Mouse (Mus musculus) urinary bladder, postnatal 4 days (tissue): ENCODE measurements at regions not wholly inside any gene's neighbourhood (a gene's known extent, or its start where the extent isn't known, plus 50 kb on each side); places are given as distances from the start of the nearest gene placed in this dataset.

Experiments
- DNase-seq, 2 experiments: peaks; one replicate each; pipeline ENCODE4 v3.0.0; 2021 to 2022; ENCODE audit warnings: low spot score in 2 of 2

DNA sequence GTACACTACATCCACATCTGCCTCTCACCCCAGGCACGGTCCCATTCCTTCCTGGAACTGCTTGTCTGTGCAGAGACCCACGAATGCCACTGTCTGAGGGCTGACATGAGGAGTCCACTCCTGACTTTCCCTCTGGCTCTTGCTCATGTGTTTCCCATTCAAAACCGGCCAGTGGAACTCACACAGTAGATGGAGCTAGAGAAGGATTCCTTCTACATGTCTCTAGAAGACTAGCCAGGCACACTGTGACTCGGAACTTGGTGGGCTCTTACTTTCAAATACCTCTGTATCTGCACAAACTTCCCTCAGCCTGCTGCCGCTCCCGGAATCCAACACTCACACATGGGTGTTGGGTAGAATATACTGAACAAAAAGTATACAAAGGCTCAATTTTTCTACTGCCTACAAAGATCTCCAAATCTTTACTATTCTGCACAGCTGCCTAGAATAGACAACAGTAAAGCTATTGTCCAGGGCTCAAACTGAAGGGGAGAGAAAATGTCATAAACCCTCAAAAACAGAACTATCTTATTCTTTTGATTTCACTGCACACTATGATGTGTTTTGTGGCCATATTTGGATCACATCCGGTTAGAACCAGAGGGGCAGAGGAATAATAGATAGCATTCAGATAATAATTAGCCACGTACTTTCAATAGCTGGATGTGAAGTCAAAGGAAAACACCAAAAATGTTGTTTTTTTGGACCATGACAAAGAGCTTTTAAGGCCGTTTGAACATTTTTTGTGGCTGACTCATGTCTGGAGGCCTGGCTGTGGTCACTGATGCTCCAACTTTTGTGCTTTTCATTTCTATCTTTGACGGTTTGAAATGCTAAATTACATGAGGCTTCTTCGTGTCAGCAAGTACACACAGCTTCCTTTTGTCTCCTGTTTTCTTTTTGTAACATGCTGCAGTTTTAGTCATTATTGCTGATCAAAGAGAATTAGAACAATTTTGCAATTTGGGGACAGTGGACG is 164.3 kb upstream of the Foxd3 start:
- DNase-seq = no peak

DNA sequence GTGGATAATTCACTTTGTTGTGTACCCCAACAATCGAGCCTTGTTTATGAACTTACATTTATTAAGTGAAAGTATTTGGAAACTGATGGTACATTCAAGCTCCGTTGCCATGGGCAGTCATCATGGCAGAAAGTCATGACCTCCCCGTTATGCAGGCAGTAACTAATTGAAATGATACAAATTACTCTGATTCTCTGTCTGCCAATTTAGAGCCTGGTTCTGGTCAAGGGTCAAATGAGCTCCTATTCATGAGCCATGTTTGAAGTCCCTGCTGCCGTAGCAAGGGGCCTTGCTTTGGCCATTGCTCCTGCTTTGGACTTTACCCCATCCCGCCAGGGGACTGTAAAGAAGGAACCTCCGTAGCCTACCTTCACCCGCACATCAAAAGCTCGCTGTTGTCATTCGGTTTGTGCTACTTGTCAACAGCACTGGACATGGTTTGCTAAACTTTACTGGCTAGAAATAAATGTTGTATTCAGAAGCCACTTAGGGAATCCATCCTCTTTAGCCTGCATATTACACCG is 152.8 kb upstream of the Foxd3 start:
- no peak for DNase-seq

DNA sequence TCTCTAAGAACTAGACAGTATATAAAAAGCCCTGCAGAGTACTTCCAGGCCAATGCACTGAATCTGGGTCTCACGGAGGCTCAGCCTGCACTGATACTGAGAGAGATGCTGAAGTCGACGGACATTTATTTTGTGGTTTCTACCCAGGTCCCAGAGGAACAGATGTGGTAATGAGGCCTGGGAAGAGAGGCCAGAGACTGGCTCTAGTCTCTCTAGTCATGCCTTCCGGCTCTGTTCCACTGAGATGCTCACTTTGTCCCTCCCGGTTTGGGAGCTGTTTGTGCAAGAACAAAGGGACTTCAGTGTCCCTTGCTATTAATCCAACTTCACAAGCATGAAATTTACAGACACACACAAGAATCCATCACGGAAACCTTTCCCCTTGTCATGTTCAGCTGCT is 144.1 kb upstream of the Foxd3 start:
- no peak for DNase-seq

DNA sequence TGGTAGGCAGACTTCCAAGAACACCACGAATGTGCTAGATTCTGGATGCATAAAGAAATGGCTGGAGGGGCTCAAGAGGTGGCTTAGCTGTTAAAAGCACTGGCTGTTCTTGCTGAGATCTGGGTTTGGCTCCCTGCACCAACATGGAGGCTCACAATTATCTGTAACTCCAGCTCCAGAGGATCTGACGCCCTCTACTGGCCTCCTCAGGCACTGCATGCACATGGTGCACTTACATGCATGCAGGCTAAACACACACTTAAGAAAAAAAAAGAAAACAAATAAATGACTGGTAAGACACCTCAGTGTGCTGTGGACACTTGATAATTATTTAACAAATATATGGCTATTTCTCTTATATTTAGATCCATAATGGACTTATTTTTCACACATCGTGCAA is 139.2 kb upstream of the Foxd3 start:
- DNase-seq = no peak

DNA sequence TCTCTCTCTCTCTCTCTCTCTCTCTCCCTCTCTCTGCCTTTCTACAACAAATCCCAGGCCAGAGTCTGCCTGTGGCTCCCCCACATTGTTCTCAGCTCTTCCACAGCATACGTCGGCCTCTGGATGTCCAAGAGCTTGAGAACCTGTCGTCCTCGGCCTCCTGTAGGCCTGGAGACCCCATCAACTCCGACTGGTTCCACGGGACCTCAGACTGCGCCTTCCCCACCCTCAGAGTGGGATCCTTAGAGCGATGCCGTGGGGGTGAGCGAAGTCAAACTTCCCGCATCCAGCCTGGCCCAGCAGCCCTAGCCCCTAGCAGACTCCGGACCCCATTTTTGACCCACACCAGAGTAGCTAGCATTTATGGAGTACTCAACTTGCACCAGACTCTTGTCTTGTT is 128.7 kb upstream of the Foxd3 start:
- DNase-seq = no peak

DNA sequence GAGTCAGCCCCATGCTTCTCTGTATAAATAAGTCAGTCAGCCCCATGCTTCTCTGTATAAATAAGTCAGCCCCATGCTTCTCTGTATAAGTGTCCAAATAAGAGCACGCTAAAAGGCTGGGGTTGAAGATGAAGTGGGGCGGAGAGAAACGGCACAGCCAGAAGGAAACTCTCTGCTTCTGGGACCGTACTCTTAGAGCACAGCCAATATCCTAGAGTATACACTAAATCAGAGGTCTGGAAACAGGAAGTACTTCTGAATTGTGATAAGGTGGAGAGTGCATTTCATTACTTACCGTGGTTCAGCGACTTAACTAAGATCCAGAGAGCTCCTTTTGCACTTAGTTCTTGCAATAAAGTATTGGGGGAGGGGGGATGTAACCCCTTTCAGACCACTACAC is 112.1 kb upstream of the Foxd3 start:
- no peak for DNase-seq

DNA sequence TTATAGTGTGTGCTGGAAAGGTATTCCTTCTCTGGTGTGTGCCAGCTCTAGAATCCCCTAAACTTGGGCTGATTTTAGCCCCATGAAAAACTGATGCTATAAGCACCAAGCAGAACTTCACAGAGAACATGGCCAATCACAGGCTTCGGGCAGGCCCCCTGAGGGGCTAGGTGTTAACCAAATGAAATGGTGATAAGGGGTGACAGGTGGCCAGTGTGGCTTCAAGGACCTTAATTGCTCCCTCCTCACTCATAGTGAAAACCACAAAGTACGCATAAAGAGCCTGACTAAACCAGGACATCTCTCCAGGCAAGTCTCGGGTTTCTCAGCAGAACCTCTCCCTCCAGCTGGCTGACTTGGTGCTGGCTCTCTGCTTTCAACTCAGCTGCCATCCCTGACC is 110.4 kb upstream of the Foxd3 start:
- no peak for DNase-seq

DNA sequence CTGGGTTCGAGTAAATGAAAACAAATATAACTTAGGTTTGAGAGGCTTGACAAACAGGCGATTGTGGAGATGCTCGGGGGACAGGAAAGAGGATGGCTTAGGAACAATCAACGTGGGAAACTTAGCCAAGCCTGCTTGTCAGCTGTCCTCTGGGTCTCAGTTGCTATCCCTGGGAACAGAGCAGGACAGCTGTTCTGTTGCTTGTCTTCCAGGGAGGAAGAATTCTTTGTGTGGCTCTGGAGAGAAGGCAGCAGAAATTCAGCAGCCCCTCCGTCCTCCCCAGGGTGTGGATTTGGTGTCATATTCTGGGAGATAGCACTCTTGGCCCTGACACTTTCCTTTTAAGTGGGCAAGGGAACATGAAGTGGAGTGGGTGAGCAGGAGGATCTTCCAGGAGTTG is 98.1 kb upstream of the Foxd3 start:
- DNase-seq = no peak

DNA sequence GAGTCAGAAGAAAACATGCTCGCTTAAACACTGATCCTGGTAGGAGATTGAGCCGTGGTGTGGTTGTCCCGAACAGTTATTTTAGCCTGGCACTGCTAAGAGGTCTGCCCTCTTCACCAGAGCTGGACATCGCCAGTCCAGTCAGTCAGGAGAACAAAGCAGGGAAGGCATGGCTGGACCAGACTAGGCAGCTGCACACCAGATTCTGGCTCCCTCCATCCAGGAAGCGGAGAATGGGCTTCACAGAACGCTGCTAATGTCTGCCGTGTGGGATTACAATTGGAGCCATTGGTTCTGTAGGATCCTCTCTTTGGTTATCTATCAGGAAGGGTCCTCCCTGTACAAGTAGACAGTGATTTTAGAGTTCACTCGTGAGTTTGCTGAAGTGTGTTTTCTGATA is 95.5 kb upstream of the Foxd3 start:
- DNase-seq = no peak

DNA sequence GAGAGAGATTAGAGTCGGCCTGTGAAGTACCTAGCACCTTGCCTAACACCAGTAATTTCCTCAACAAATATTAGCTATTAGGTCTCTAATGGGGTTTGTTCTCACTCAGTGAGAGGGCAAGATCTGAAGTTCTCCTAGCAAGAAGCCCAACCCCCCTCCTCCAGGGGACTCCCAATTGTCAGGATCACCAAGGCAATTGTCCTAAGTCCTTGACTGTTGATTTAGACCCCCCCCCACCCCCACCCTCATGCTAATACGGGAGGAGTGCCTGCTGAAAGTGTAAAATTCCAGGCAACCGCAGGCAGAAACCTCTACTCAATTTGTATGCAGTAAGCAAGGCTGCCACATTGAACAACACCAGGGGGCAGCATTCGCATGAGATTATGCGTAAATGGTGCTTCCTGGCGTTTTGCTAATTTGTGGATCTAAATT is 94.6 kb upstream of the Foxd3 start:
- DNase-seq = no peak

DNA sequence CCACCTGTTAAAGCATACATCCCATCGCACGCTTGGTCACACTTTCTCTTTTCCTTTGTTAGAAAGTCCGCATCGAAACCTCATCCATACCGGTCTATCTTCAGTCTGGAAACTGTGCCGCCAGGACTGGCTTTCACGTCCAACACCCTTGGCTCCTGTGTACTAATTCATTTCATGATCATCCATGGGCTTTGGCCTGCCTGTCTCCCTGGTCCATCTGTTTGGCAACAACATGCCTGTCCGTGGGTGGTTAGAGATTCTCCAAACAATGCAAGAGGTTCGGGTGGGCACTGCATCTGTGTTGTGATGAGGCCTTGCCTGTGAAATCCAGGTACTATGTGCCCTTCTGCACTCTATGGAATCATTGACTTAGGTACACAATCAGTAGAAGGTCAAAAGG is 90.7 kb upstream of the Foxd3 start:
- DNase-seq = no peak

DNA sequence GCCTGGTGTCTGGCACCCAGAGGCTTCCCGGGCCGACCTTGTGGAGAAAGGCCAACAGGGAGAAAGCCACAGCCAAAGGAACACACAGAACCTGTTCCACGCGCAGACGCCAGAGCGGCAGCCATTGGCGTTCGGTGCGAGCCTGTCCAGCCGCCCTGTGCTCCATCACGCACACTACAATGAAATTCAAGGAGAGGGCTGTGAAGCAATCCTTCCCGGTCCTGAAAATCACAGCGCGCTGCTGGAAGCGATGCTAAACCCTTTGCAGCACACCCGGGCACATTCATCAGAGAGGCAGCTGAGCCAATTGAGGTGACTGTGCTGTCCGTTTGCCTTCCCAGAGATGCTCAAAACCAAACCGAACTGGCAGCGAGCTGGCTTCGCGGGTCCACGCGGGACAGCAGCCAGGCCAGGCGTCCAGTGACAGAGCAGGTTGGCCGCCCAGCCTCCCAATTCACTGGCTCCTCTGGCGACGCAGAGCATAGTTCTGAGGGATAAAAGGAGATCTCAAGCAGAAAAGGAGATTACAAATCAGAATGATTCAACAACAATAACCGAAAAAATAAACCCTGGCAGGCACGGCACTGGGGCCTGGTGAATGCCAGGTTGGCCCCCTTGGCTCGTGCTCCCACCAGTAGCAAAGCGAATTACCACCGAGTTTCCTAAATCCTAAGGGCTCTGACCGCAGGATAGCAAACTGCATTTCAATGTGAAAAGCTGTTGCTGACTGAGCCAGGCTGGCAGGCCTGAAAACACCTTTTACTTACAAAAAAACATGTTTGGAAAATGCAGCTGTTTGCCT is 83.1 kb upstream of the Foxd3 start:
- peak; percentile 19 to 59 for DNase-seq

DNA sequence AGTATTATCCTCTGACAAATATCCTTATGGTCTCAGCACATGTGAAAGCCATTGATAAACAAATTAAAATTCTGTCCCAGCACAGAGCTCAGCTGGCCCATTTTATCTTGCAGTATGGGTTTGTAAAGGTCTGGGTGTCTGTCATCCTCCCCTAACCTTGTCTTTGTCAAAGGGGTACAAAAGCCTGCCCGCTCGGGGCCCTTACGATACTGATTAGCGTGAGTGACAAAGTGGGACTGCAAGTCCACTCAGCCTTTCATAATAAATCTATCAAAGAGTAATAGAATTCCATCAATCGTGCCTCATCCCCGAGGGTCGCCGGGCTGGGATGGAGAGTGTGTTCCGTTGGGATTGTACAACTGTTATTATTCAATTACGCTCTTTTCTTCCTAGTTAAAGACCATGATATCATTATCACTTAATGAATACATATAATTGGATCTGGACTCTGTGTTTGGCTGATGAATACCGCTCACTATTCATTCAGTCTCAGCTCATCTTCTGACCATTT is 82.0 kb upstream of the Foxd3 start:
- DNase-seq = no peak

DNA sequence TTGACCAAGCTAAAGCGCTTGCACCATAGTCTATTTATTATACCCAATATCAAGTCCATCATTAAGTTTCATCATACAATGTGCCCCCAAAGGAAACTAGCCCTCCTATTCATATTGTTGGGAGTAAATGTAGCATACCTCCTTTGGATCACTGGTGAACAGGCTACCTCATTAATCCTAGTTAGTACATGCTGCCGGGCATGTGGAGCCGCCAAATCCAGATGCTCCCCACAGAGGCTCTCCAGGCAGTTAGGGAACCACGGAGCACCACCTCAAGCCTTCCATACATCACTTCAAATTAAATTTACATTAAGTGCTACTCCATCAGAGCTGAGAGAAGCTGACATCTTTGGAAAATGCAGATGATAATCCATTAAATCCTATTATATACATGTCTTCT is 81.1 kb upstream of the Foxd3 start:
- no peak for DNase-seq

DNA sequence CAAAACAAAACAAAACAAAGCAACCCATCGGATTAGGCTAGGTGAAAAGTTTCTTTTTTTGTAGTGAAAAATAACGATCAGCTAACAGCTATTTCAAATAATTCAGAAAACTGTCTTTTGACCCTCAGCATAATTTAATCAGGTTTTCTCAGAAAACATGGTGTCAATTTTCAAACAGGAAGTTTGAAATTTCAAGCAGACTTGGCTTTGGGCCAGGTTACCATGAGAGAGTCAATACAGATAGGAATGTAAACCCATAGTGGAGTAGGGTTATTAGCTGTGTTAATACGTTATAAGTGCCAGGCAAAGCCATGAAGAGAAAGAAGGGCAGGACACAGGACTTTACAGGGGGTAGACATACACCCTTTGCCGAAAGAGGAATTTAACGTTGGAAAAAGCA is 58.3 kb upstream of the Foxd3 start:
- DNase-seq = no peak

DNA sequence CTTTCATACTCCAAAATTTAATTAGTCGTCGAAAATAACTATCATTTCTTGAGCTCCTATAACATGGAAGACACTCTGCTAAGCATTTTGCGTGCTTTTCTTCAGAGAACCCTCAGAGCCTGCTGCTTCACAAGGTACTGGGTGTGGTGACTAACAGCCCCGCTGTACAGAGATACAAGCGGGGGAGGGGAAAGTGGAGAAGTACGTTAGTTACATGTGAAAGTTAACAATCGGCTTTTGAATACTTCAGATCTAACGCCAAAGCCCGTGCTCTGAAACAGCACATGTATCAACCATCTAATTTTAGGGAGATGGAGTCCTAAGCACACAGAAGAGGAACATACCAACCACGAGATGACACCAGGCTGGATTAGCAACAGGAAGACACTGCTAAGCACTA is 55.4 kb upstream of the Foxd3 start:
- no peak for DNase-seq

DNA sequence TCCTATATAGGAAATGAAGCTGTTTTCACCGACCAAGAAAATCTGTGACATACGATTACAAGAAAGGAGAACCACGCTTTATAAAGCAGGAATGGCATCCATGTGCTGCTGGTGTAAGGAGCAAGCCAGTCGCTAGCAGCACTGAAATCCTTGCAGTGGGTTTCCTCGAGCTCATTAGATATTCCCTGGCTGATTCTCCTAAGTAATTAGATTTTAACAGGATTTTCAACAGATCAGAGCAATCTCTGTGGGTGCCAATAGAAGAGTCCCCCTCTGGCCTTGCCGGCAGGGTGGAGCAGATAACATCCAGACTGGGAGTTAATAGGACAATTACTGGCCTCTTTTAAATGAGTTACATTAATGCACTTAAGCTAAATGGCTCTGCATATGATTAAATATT is 54.6 kb upstream of the Foxd3 start:
- no peak for DNase-seq
